Mouse (Mus musculus) lung, embryonic 14.5 days (tissue): ENCODE data around the gene Cdh23. TPM values are rescaled to one million over a fixed set of nuclear protein-coding genes. Genes with fewer than 3 reads are reported as not detected.

ENCODE experiments used
- ATAC-seq: fragments of 200-750 bp; cut with Nextera tagmentation; 2 replicates; pipeline ENCODE4 v1.8.0; 2017; ENCODE audit warnings: mild to moderate bottlenecking, moderate TSS enrichment, moderate library complexity; ENCODE audit not compliant: insufficient read depth
- DNase-seq: peaks from one replicate; pipeline ENCODE4 v3.0.0-alpha.2; 2015
- H3K27ac ChIP-seq: fragments of 300-500 bp; sonication (generic); 2 replicates; pipeline ENCODE4 v1.5.1; 2014; ENCODE audit warnings: low read depth, mild to moderate bottlenecking, moderate library complexity
- H3K27me3 ChIP-seq: fragments of 300-500 bp; sonication (generic); 2 replicates; pipeline ENCODE4 v1.6.1; 2014; ENCODE audit warnings: low read length, control low read depth; ENCODE audit not compliant: insufficient read depth
- H3K36me3 ChIP-seq: fragments of 300-500 bp; sonication (generic); 2 replicates; pipeline ENCODE4 v1.6.1; 2014; ENCODE audit warnings: control low read depth; ENCODE audit not compliant: insufficient read depth
- H3K4me1 ChIP-seq: fragments of 300-500 bp; sonication (generic); 2 replicates; pipeline ENCODE4 v1.6.1; 2014; ENCODE audit warnings: antibody characterized with exemption, control low read depth; ENCODE audit not compliant: insufficient read depth
- H3K4me2 ChIP-seq: fragments of 300-500 bp; sonication (generic); 2 replicates; pipeline ENCODE4 v1.6.1; 2014; ENCODE audit warnings: mild to moderate bottlenecking
- H3K4me3 ChIP-seq: fragments of 300-500 bp; sonication (generic); 2 replicates; pipeline ENCODE4 v1.5.1; 2014; ENCODE audit warnings: low read depth, low read length
- H3K9ac ChIP-seq: fragments of 300-500 bp; sonication (generic); 2 replicates; pipeline ENCODE4 v1.6.1; 2014
- H3K9me3 ChIP-seq: fragments of 300-500 bp; sonication (generic); 2 replicates; pipeline ENCODE4 v1.6.1; 2016; ENCODE audit warnings: low read depth, low read length, control low read depth
- CTCF ChIP-seq: IDR thresholded peaks from 2 replicates; pipeline ENCODE4 v1.5.1; 2016; ENCODE audit warnings: antibody characterized with exemption, low read depth
- WGBS: fragments of 180-500 bp; shearing (Covaris S2); extraction: QIAGEN DNeasy Blood & Tissue Kit; methylation state at CpG from one replicate; pipeline ENCODE4 v1.1.7; 2014; 5-methylcytosine and 5-hydroxymethylcytosine counted together
- polyA plus RNA-seq: library from polyadenylated mRNA; unstranded; fragments of >200 nt; fragmentation: Nextera tagmentation; extraction: Ambion mirVana; gene quantifications from 2 replicates; pipeline ENCODE4 v1.2.1, GENCODE M21; 2014

Gene Cdh23
- polyA plus RNA-seq, 1 experiment from 2014 or later: 0.26 TPM

GRCm38 (mm10) chr10:60445031-60445593 lies 251.2 kb downstream of the Cdh23 start:
- WGBS: 59% methylated on average over 8 of the region's 8 CpGs
- no peak overlapping the region for H3K4me2 ChIP-seq
- peak; percentile 89 for DNase-seq
- no peak overlapping the region for H3K27ac ChIP-seq
- no peaks in the 10 kb centered on the region for H3K27me3 ChIP-seq
- ATAC-seq: peak; percentile 49; the same call in 1 of the 2 replicates
- no peak for TF ChIP-seq CTCF
- H3K9ac ChIP-seq: no peak overlapping the region
- no peaks in the 10 kb centered on the region for H3K9me3 ChIP-seq
- H3K4me1 ChIP-seq: no peaks in the 10 kb centered on the region
- H3K36me3 ChIP-seq: no peaks in the 10 kb centered on the region
- H3K4me3 ChIP-seq: no peak overlapping the region

DNA sequence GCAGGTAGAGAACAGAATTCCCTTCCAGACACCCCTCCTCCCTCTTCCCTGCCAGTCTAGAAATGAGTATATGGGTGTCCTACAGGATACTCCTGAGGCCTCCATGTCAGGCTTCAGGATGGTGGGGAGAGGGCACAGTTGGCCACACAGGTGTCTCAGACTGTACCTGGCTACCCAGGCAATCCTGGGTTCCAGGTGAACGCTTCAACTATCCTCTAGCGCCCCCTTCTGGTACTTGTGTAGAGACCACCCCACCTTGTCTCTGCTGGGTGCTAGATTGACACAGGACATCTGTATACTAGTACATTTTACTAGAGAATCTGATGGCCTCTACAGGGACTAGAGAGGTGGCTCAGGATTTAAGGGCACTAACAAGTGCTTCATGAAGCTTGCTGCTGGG lies 253.2 kb downstream of the Cdh23 start:
- Histone ChIP-seq H3K9me3 (no peaks in the 10 kb centered on the region), H3K27me3 (no peaks in the 10 kb centered on the region), H3K4me1 (no peaks in the 10 kb centered on the region), H3K4me2 (no peak overlapping the region), H3K27ac (no peak overlapping the region), H3K36me3 (no peaks in the 10 kb centered on the region), H3K9ac (no peak overlapping the region), H3K4me3 (no peak overlapping the region)
- TF ChIP-seq CTCF: no peak
- ATAC-seq: no peak
- 5% methylated on average over 2 of the region's 2 CpGs for WGBS
- DNase-seq: peak; percentile 7

- Histone ChIP-seq H3K9me3 (no peaks in the 10 kb centered on the region), H3K9ac (no peak overlapping the region), H3K4me2 (no peak overlapping the region), H3K4me3 (no peak overlapping the region), H3K36me3 (no peaks in the 10 kb centered on the region), H3K4me1 (no peaks in the 10 kb centered on the region), H3K27me3 (no peaks in the 10 kb centered on the region), H3K27ac (no peak overlapping the region)
- 75% methylated on average over 4 of the region's 4 CpGs for WGBS
- ATAC-seq: no peak
- no peak for TF ChIP-seq CTCF
- no peak for DNase-seq
Measured at GRCm38 (mm10) chr10:60442321-60442720, 254.0 kb downstream of the Cdh23 start.

- Histone ChIP-seq H3K9me3 (no peaks in the 10 kb centered on the region), H3K27me3 (no peaks in the 10 kb centered on the region), H3K4me1 (no peaks in the 10 kb centered on the region), H3K27ac (no peak overlapping the region), H3K4me3 (no peak overlapping the region), H3K4me2 (no peak overlapping the region), H3K36me3 (no peaks in the 10 kb centered on the region), H3K9ac (no peak overlapping the region)
- no peak for TF ChIP-seq CTCF
- no peak for DNase-seq
- 33% methylated on average over 4 of the region's 4 CpGs for WGBS
- no peak for ATAC-seq
Measured at GRCm38 (mm10) chr10:60432679-60433078, 263.6 kb downstream of the Cdh23 start.

DNA sequence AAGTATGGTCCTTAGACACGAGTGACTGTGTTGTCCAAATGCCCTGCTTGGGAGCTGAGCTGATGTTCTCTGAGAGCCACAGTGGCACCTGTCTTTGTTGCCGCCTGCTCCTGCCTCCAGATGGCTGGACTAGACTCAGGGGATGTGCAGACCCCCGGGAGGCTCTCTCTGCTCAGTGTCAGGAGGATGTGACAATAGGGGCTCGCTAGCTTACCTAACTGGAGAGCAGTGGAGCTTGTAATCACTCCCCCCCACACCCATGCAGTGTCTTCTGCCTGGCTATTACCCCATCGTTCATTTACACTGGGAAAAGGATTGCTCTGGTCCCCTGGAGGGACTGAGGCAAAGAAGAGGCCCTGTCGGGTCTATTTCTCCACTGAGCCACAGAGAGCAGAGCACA lies 265.7 kb downstream of the Cdh23 start:
- Histone ChIP-seq H3K4me3 (no peak overlapping the region), H3K36me3 (no peaks in the 10 kb centered on the region), H3K27me3 (no peaks in the 10 kb centered on the region), H3K9ac (no peak overlapping the region), H3K27ac (no peak overlapping the region), H3K4me1 (no peaks in the 10 kb centered on the region), H3K9me3 (no peaks in the 10 kb centered on the region), H3K4me2 (no peak overlapping the region)
- 50% methylated on average over 6 of the region's 6 CpGs for WGBS
- ATAC-seq (no peak), DNase-seq (no peak)
- TF ChIP-seq CTCF: no peak

DNA sequence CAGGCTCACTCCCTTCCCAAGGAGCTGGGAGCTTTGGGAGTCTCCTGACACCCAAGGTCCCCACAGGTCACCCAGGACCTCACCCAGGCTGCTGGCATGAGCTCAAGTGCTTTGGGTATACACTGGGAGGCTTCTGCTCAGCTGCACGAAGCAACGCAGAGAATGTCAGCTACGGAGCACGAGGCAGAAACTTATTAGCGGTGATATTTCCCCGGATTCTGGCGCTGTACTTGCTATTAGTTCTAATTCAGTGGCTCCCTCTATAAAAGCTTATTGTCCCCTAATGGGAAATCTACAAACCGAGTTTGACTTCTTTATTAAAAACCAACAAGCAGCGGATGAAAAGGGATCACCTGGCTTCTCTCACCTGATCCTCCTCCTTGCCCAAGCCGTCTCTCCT lies 266.3 kb downstream of the Cdh23 start:
- H3K27me3 ChIP-seq: no peaks in the 10 kb centered on the region
- WGBS: 79% methylated on average over 10 of the region's 10 CpGs
- TF ChIP-seq CTCF: no peak
- H3K9me3 ChIP-seq: no peaks in the 10 kb centered on the region
- no peaks in the 10 kb centered on the region for H3K36me3 ChIP-seq
- ATAC-seq: no peak
- H3K4me2 ChIP-seq: no peak overlapping the region
- H3K9ac ChIP-seq: no peak overlapping the region
- DNase-seq: no peak
- no peaks in the 10 kb centered on the region for H3K4me1 ChIP-seq
- H3K4me3 ChIP-seq: no peak overlapping the region
- no peak overlapping the region for H3K27ac ChIP-seq

DNA sequence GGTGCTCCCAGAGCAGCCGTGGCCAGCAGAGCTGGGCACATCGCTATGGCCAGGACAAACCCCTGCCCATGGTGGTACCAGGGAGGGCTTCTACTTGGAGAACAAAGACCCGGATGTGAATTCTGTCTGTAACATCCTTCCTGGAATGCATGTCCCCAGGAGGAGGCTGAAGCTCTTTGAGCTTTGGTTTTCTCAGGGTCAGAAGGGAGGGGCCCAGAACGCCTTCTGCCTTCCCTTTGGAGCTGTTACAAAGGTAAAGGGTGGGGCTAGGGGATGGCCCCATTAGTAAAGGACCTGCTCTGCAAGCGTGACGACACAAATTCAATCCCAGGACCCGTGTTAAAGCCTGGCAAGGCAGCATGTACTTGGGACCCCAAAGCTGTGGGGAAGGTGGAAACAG lies 273.5 kb downstream of the Cdh23 start:
- Histone ChIP-seq H3K27me3 (no peaks in the 10 kb centered on the region), H3K27ac (no peak overlapping the region), H3K9me3 (no peaks in the 10 kb centered on the region), H3K4me3 (no peak overlapping the region), H3K36me3 (no peaks in the 10 kb centered on the region), H3K4me1 (no peaks in the 10 kb centered on the region), H3K4me2 (no peak overlapping the region), H3K9ac (no peak overlapping the region)
- DNase-seq (no peak), ATAC-seq (no peak)
- WGBS: 64% methylated on average over 7 of the region's 7 CpGs
- TF ChIP-seq CTCF: no peak

DNA sequence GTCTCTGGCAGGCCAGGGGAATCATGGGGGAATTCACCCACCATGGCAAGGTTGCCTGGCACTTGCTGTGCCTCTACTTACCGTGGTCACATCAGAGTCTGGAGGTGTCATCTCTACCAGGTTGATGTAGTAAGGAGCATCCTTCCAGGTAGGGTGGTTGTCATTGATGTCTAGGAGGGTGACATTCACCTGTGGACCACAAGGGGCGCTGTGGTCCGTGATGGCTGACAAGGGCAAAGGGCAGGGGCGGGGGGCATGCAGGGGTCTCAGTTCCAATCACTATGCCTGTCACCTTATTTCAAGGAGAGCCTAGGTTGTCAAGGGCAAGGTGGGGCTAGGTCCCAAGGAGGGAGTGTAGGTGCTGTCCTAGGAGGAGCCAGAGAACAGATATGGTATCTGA lies 276.7 kb downstream of the Cdh23 start:
- H3K27me3 ChIP-seq: no peaks in the 10 kb centered on the region
- DNase-seq: no peak
- no peak overlapping the region for H3K4me2 ChIP-seq
- no peaks in the 10 kb centered on the region for H3K9me3 ChIP-seq
- H3K36me3 ChIP-seq: no peaks in the 10 kb centered on the region
- no peak overlapping the region for H3K27ac ChIP-seq
- no peak for ATAC-seq
- no peak overlapping the region for H3K4me3 ChIP-seq
- H3K9ac ChIP-seq: no peak overlapping the region
- peak; percentile 73 for TF ChIP-seq CTCF
- no peaks in the 10 kb centered on the region for H3K4me1 ChIP-seq
- 22% methylated on average over 4 of the region's 4 CpGs for WGBS
